Mouse (Mus musculus): ENCODE measurements around the gene Lrrc72. TPM values are rescaled to one million over a fixed set of nuclear protein-coding genes. Genes with fewer than 3 reads are reported as not detected.

Gene Lrrc72
- polyA plus RNA-seq, 1 experiment, result not detected

- DNase-seq (ENCODE audit: low read depth, low spot score), result peak; percentile 8
- WGBS, result 28% methylated on average over 5 of the region's 5 CpGs
These were observed 47.5 kb downstream of the Lrrc72 start for GRCm38 (mm10) chr12:36205579-36206119.

- WGBS, result 90% methylated on average over 7 of the region's 7 CpGs
- DNase-seq (ENCODE audit: low read depth, low spot score), result no peak
These were observed 58.2 kb downstream of the Lrrc72 start for GRCm38 (mm10) chr12:36194976-36195375.

GRCm38 (mm10) chr12:36190343-36190742 lies 62.9 kb downstream of the Lrrc72 start:
- WGBS, result 76% methylated on average over 5 of the region's 5 CpGs
- no peak for DNase-seq (ENCODE audit: low read depth, low spot score)

- DNase-seq (ENCODE audit: low read depth, low spot score), result no peak
- WGBS, result 91% methylated on average over 3 of the region's 3 CpGs
These were observed 63.6 kb downstream of the Lrrc72 start for GRCm38 (mm10) chr12:36189610-36190009.

- 52% methylated on average over 6 of the region's 6 CpGs for WGBS
- peak; percentile 25 for DNase-seq (ENCODE audit: low read depth, low spot score)
These were observed 66.1 kb downstream of the Lrrc72 start for GRCm38 (mm10) chr12:36187081-36187480.

- DNase-seq (ENCODE audit: low read depth, low spot score), result no peak
- 85% methylated on average over 6 of the region's 6 CpGs for WGBS
These were observed 70.6 kb downstream of the Lrrc72 start for GRCm38 (mm10) chr12:36182570-36182969.

GRCm38 (mm10) chr12:36177227-36177626 lies 76.0 kb downstream of the Lrrc72 start:
- 97% methylated on average over 5 of the region's 5 CpGs for WGBS
- no peak for DNase-seq (ENCODE audit: low read depth, low spot score)

GRCm38 (mm10) chr12:36165299-36165698 lies 87.9 kb downstream of the Lrrc72 start:
- no peak for DNase-seq (ENCODE audit: low read depth, low spot score)
- 52% methylated on average over 1 of the region's 1 CpGs for WGBS

GRCm38 (mm10) chr12:36164126-36164791 lies 88.9 kb downstream of the Lrrc72 start:
- WGBS, result 54% methylated on average over 7 of the region's 7 CpGs
- no peak for DNase-seq (ENCODE audit: low read depth, low spot score)

Other genes with a start within 250 kb of the Lrrc72 start
- 110 and 181 TPM in 2 replicates for gene Tspan13, start 210.9 kb downstream of the Lrrc72 start, polyA plus RNA-seq (2012; rRNA removed)
- 11.3 and 13.5 TPM in 2 replicates for gene Ankmy2, start 96.3 kb downstream of the Lrrc72 start, polyA plus RNA-seq (2012; rRNA removed)
- gene Bzw2, start 95.3 kb downstream of the Lrrc72 start, polyA plus RNA-seq (2012; rRNA removed), result 20.4 and 22.8 TPM in 2 replicates
- 0.92 and 1.0 TPM in 2 replicates for gene Sostdc1, start 60.7 kb upstream of the Lrrc72 start, polyA plus RNA-seq (2012; rRNA removed)
- 0.64 and 1.1 TPM in 2 replicates for gene Ispd, start 128.1 kb upstream of the Lrrc72 start, polyA plus RNA-seq (2012; rRNA removed)
- 0.41 and 0.62 TPM in 2 replicates for gene D630036H23Rik, start 128.8 kb upstream of the Lrrc72 start, polyA plus RNA-seq (2012; rRNA removed)